Mouse (Mus musculus): Measurements from ENCODE around the gene Flt4.
"Not testable (repeated sequence)": the region's sequence is repeated elsewhere in the genome, so short reads cannot be mapped to it uniquely, and the experiment has no call there.

The Flt4 gene

DNA sequence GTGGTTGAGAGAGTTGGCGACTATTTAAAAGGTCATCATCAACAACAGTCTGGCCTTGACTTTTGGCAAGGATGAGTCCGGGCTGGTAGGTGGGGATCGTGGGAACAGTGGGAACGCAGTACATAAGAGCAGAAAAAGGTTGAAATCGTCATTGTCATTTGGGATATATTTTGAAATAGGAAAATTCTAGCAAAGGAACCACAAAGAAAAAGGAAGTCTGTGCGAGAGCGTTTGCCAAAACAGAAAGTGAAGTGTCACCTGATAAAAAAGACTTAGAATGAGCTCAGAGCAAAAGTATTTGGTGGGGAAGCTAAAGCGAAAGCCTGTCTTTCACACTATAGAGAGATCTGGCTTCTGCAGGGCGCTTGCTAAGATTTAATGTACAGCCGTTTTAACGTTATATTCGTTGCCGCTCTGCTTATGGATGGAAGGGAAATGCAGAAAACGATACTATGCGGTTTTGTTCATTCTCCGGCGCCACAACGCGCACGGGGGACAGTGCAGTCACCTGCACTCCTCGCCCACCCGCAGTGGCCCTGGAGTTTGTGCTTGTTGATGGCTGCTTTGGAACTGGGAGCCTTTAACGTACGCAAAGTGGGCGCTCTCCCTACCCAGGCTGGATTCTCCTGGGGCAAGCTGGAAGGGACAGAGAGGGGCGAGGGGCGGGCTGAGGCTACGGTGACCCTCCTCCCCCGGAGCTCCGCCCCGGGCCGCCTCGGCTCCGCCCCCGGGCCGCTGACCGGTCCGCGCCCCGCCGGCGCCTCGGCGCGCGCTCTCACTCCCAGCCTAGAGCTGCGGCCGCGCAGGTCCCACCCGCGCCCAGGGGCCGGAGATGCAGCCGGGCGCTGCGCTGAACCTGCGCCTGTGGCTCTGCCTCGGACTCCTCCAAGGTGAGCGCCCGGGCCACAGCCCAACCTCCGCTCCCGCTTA, at the start of gene Flt4:
Gene Flt4, plus strand, starts transcription at position 326 of the 930 bp plus-strand sequence.
- DNase-seq = peak; percentile 43

- DNase-seq = not testable (repeated sequence)
These were observed 34.0 kb upstream of the Flt4 start for GRCm38 (mm10) chr11:49575054-49575453.

DNA sequence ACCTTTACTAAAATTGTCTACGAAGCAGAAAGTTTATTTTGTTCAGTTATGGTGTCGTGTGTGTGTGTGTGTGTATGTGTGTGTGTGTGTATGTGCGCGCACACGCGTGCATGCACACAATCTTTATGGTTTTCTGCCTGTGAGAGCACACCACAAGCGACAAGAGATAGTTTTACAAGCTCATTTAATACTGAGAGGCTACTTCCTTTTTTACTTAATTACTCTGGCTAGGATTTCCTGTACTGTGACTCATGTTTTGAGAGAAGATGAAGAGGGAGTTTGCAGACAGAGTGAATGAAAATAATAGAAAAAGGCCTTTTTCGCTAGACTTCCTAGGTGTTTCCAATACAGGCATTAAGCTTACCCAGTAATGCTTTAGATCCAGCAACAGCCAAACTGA, 28.6 kb upstream of the Flt4 start:
- not testable (repeated sequence) for DNase-seq

DNA sequence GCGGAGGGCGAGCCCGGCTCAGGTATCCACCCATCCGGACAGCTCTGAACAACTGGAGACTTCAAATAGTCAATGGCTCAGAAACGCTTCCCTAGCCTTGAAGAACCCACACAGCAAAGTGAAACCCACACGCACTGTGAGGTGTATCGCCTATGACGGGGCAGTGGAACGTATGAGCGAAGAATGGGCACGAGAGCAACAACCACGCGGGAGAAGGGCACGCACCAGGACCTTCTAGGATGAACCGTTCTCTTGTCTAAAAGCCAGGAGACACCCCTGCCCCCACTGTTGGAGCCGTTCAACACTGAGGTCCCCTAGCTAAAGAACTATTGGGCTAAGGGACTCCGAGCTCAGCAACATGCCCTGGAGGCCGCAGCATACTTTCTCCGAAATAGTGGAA, 18.9 kb upstream of the Flt4 start:
- DNase-seq = no peak

- DNase-seq = not testable (repeated sequence)
These were observed 11.9 kb upstream of the Flt4 start for GRCm38 (mm10) chr11:49597149-49597548.

DNA sequence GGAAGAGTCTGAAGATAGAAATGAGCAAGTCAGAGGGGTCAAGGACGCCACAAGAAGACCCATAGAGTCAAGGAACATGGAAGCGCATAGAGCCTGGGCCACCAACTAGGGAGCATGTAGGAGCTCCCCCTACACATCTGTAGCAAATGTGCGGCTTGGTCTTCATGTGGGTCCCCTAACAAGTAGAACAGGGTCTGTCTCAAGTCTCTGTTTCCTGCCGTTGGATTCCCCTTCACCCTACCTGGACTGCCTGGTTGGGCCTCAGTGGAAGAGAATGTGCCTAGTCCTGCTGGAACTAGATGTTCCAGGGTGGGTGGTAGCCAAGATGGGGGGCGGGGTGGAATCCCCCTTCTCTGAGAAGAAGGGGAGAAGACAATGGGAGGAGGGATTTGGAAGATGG, 757 bp upstream of the Flt4 start:
- not testable (repeated sequence) for DNase-seq

DNA sequence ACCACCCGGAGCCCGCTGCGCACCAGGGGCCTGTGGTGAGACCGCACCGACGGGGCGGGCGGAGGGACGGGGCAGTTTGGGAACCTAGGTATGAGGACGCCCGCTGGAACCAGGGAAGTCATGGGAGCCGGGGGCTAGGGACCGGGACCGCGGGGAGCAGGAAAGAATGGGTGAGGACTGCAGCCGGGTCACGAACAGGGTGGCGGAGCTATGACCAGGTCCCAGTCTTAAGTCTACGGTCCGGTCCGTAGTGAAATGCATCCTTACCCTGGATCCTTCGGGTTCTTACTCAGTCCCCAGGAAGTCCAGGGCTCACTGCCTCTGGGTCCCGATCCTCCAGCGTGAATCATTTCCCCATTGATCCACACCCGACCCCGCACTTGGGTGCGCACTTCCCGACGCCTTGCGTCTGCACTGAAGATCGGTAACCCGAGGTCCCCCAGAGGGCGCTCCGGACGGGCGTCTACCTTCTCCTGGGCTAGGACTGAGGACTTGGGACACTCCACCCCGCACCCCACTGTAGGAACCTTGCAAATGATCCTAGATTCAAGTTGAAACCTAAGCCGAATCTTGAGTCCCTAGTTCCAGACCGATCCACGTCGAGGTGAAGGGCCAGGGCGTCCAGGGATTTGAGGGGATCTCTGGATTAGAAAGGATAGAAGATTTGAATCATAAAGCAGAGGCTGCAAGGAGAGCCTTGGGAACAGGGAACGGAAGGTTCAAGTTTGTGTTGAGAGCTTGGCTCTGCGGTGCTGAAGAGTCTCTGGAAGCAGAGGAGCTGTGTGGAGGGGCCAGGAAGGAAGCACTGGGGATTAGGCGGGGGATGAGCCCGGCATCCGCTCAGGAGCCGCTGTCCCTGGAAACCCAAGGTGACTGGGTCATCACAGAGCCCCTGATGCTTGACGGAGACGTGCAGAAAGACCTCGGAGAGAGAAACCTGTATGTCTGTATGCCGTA, 1.1 kb downstream of the Flt4 start:
- DNase-seq = peak; percentile 51

DNA sequence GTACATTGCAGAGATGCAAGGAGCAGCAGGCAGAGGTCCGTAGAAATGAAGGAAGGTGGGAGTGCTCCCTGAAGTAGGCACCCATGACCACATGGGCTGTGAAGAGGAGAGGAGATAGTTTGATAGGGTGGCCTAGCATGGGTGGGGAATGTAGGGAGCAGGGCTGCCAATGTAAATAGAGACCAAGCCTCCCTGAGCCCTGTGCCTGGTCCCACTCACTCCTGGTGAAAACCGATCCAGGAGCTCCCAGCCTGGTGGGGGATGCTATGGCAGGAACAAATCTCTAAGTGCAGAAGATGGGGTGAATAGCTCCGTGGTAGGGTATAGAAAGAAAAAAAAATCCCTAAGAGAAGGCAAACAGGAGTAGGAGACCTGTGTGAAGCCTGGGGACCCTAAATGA, 2.3 kb downstream of the Flt4 start:
- DNase-seq = not testable (repeated sequence)

GRCm38 (mm10) chr11:49612154-49612553, 3.1 kb downstream of the Flt4 start:
- DNase-seq = no peak

GRCm38 (mm10) chr11:49613349-49613748, 4.3 kb downstream of the Flt4 start:
- peak; percentile 55 for DNase-seq

GRCm38 (mm10) chr11:49615856-49616725, 7.0 kb downstream of the Flt4 start:
- no peak for DNase-seq

GRCm38 (mm10) chr11:49618476-49618875, 9.4 kb downstream of the Flt4 start:
- DNase-seq = no peak

GRCm38 (mm10) chr11:49621953-49622352, 12.9 kb downstream of the Flt4 start:
- DNase-seq = no peak

DNA sequence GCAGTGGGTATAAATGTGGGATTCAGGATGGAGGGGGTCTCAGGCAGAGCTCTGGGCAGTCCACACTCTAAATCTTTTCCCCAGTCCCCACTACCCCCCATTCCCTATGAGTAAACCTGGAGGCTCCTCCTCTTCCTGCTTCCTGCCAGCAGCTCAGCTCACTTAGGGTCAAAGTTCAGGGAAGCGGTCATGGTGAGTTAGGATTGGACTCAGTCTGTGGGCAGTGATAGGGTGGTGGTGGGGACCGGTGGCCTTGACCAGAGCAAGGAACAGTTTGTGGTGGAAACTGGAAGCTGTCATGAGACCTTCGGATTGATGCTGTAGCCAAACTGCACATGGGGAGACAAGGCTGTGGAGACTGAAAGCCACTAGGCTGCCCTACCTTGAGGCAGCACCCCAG, 15.1 kb downstream of the Flt4 start:
- DNase-seq = no peak

GRCm38 (mm10) chr11:49625863-49626262, 16.8 kb downstream of the Flt4 start:
- no peak for DNase-seq

DNA sequence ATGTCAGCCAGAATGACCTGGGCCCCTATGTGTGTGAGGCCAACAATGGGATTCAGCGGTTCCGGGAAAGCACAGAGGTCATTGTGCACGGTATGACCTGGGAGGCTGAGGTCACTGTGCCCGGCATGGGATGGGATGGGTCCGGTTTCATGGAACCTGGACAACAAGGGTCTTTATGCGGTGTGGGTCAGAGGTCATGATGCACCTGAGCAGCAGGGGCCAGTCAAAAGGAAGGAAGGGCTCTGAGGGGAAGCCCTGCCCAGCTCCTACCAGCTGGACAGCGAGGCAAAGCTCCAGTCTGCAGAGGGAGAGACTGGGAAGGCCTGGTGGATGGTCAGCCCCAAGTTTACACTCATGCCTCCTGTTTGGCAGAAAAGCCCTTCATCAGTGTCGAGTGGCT, 17.7 kb downstream of the Flt4 start:
- no peak for DNase-seq

DNA sequence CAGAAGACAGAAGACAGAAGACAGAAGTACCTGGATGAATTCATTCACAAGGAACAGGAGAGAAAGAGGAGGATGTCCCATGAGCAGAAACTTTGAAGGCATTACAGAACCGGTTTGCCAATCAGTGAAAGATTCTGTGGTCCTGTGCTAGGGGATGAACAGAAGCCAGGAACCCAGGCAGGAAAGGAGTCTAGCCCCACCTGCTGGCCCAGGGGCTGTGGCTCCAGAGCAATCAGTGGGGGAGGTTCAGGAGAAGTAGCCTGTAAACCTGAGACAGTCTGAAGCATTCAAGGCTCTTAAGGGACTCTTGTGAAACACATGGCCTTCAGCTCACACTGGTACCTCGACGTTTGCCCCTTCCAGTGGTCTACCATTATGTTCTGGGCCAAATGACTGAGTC, 22.1 kb downstream of the Flt4 start:
- DNase-seq = no peak

- DNase-seq = no peak
These were observed 23.2 kb downstream of the Flt4 start for GRCm38 (mm10) chr11:49632256-49632655.

- no peak for DNase-seq
These were observed 25.0 kb downstream of the Flt4 start for GRCm38 (mm10) chr11:49634101-49634500.

DNA sequence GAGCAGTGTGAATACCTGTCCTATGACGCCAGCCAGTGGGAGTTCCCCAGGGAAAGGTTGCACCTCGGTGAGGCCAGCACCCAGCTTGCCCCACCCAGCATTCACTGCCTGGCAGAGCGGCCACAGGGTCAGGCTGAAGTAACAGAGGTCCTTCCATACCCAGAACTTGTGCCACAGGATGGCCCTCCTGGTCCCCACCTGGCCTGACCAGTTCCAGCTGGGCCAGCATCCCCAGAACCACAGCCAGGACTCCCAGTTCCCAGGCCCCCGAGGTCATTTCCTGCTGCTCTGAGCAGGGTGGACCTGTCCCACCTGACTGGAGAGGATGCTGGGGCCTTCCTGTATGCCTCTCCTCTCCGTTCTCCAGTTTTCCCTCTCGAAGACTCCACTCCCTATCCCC, 26.6 kb downstream of the Flt4 start:
- DNase-seq = no peak

DNA sequence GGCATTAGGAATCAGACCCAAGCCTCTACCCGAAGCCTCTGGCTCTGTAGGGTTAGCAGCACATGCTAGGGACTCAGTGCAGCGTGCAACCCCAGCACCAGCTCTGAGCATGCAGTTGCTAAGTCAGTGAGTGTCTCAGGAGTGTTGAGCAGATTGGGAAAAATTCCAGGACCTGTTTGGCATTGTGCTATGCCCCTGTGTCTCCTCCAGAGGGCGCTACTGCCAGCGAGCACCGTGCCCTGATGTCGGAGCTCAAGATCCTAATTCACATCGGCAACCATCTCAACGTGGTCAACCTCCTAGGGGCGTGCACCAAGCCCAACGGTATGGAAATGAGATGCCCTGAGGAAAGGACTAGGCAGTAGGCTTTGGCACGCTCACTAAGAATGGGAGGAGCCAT, 27.4 kb downstream of the Flt4 start:
- DNase-seq = no peak

DNA sequence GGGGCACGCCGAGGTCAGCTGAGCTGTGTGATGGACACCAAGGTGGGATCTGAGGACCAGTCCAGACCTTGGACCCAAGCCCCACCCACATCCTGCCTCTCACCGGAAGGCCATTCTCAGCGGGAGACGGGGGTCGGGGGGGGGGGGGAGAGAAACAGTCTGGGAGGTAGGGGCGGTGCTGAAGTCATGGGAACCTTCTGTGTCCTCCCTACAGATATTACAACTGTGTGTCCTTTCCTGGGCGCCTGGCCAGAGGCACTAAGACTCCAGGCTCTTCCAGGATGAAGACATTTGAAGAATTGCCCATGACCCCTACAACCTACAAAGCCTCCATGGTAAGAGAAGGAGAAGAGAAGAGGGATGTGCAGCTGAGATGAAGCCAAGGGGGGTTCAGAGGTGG, 36.6 kb downstream of the Flt4 start:
- no peak for DNase-seq
